Comparison of ENCODE assay signal across 9 mouse cellular contexts in genomic region chr2:50654953-50655324, GRCm38 (mm10).
DNase-seq lines count a peak whose midpoint lies in the region; ATAC-seq and TF ChIP-seq lines count a peak whose summit lies in the region.
"Had no signal": no experiment of that assay in that cellular context is flagged by ENCODE, and none has a peak within 500 bp of the region (broad histone marks: within the 10 kb centered on the region; RNA-seq: fewer than 3 reads in every experiment).

No protein-coding gene starts in this region.

- DNase-seq in gastrocnemius, adult 2 months, result peak; percentile 10
- DNase-seq in gastrocnemius, adult 8-10 months (ENCODE audit: low spot score in 2 of 2), result no peak
- peak; percentile 95 for DNase-seq in cerebellum, adult 11-12 months
- peak; percentile 7 for DNase-seq in hindbrain, embryonic 10.5 days (ENCODE audit: low spot score)
- DNase-seq in left cerebral cortex, postnatal 25 days (ENCODE audit: low spot score in 2 of 2), result peak; percentile 19 to 49
- no peak for DNase-seq in thymus, postnatal 4 days
- no peak for DNase-seq in c-Kit-positive CD71-positive TER-119-positive erythroid progenitor cells, embryonic 14.5 days (ENCODE audit: low spot score)

- no peaks in the 10 kb centered on the region for H3K9me3 ChIP-seq in hindbrain, embryonic 10.5 days
- H3K9me3 ChIP-seq: heart, embryonic 13.5 days had no signal

- H3K4me1 ChIP-seq in hindbrain, embryonic 10.5 days (replicated peaks), result 0 out of 2 replicates have a peak, but pooled peaks cover 8% of the 10 kb centered on the region
- H3K4me1 ChIP-seq: heart, embryonic 13.5 days had no signal

- intact Hi-C loops in gastrocnemius, adult 2 months (cut with DNase I), result no loop called here
- intact Hi-C loops in left cerebral cortex, postnatal 25 days (cut with DNase I), result no loop called here

- 84% methylated on average over 7 of the region's 7 CpGs for WGBS in hindbrain, embryonic 10.5 days

- ATAC-seq in erythroid progenitor cell, adult 5-6 weeks (replicated peaks; ENCODE audit: low FRiP score, poor library complexity, severe bottlenecking), result no peak

- H3K36me3 ChIP-seq in hindbrain, embryonic 10.5 days, result no peaks in the 10 kb centered on the region
- H3K36me3 ChIP-seq: heart, embryonic 13.5 days had no signal

- no peak overlapping the region for H3K4me3 ChIP-seq in gastrocnemius, adult 2 months
- no peak overlapping the region for H3K4me3 ChIP-seq in hindbrain, embryonic 10.5 days
- H3K4me3 ChIP-seq: heart, embryonic 13.5 days had no signal

- H3K27ac ChIP-seq in gastrocnemius, adult 2 months, result no peak overlapping the region
- no peak overlapping the region for H3K27ac ChIP-seq in hindbrain, embryonic 10.5 days
- H3K27ac ChIP-seq: heart, embryonic 13.5 days had no signal

- no peaks in the 10 kb centered on the region for H3K27me3 ChIP-seq in hindbrain, embryonic 10.5 days (ENCODE audit: insufficient read depth, poor library complexity, severe bottlenecking)
- H3K27me3 ChIP-seq: heart, embryonic 13.5 days had no signal

- TF ChIP-seq CTCF in gastrocnemius, adult 2 months (IDR thresholded peaks at IDR 0.05), result no peak

Comparison
In these comparisons a context has a peak if more than half of its experiments do, and no peak if none do; other contexts are left out.
1. DNase-seq: peak in gastrocnemius, adult 2 months (single experiment), cerebellum, adult 11-12 months (single experiment), hindbrain, embryonic 10.5 days (single experiment) and left cerebral cortex, postnatal 25 days (2 of 2); none in gastrocnemius, adult 8-10 months (0 of 2), thymus, postnatal 4 days (single experiment) and c-Kit-positive CD71-positive TER-119-positive erythroid progenitor cells, embryonic 14.5 days (single experiment).